Mouse (Mus musculus) brain, embryonic 14.5 days (tissue): ENCODE results near the gene Nme7. TPM values are rescaled to one million over a fixed set of nuclear protein-coding genes. Genes with fewer than 3 reads are reported as not detected.

ENCODE experiments used
- DNase-seq: peaks from one replicate; pipeline ENCODE4 v3.0.0-alpha.2; 2011; ENCODE audit warnings: low read depth
- CTCF ChIP-seq: fragments of 200-500 bp; IDR thresholded peaks from 2 replicates; pipeline ENCODE4 v1.5.1; 2012; ENCODE audit warnings: inconsistent platforms, mild to moderate bottlenecking, moderate library complexity, borderline replicate concordance; ENCODE audit not compliant: insufficient read depth, insufficient read length; ENCODE audit errors: extremely low read depth
- POLR2A ChIP-seq: fragments of 200-500 bp; IDR thresholded peaks from 2 replicates; pipeline ENCODE4 v1.6.1; 2012; ENCODE audit warnings: mild to moderate bottlenecking, inconsistent platforms, borderline replicate concordance; ENCODE audit not compliant: poor library complexity, insufficient read depth, insufficient read length, severe bottlenecking; ENCODE audit errors: extremely low read depth
- polyA plus RNA-seq: library from polyadenylated mRNA; depleted of rRNA; stranded (reverse); fragments of >200 nt; gene quantifications from 2 replicates; pipeline ENCODE4 v1.2.3, GENCODE M21; 2012

Nme7 gene
- polyA plus RNA-seq, 1 experiment, result 19.2 TPM

DNA sequence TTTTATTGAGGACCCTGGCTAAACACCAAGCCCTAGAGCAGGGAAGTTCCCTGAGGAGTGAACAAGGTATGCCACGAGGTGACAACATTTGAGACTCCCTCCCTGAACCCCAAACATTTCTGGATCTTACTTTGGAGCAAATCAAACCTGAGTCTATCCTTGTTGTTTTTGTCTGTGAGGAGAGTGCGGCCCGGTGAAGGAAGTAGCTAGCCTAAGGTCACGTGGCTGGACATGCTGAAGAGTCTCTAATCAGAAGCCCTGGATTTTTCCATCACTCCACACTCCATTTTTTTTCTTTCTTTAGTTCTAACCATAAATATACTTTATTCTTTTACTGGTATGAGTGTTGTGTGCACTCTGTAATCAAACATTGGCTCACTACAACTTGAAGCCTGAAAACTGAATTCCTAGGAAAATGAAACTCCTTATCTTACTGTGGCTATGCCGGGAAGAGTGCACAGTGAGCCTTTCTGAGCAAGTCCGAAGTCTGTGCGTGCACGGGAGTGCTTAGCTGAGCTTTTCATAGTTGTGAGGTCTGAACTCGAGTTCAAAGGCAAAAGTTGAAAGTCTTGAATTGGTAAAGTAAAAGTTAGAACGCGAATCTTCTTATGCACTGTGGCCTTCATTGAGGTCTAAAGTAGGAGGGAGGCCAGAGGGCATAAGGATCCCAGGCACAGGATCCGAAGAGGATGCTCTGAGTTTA is 112.9 kb downstream of the Nme7 start:
- DNase-seq, result no peak
- TF ChIP-seq CTCF (no peak), POLR2A (no peak)

GRCm38 (mm10) chr1:164417604-164418003 is 113.7 kb downstream of the Nme7 start:
- TF ChIP-seq CTCF (no peak), POLR2A (no peak)
- no peak for DNase-seq

- TF ChIP-seq CTCF (no peak), POLR2A (no peak)
- no peak for DNase-seq
These were observed 114.4 kb downstream of the Nme7 start for GRCm38 (mm10) chr1:164418320-164418719.

GRCm38 (mm10) chr1:164419401-164419800 is 115.5 kb downstream of the Nme7 start:
- DNase-seq, result no peak
- TF ChIP-seq POLR2A (no peak), CTCF (no peak)

DNA sequence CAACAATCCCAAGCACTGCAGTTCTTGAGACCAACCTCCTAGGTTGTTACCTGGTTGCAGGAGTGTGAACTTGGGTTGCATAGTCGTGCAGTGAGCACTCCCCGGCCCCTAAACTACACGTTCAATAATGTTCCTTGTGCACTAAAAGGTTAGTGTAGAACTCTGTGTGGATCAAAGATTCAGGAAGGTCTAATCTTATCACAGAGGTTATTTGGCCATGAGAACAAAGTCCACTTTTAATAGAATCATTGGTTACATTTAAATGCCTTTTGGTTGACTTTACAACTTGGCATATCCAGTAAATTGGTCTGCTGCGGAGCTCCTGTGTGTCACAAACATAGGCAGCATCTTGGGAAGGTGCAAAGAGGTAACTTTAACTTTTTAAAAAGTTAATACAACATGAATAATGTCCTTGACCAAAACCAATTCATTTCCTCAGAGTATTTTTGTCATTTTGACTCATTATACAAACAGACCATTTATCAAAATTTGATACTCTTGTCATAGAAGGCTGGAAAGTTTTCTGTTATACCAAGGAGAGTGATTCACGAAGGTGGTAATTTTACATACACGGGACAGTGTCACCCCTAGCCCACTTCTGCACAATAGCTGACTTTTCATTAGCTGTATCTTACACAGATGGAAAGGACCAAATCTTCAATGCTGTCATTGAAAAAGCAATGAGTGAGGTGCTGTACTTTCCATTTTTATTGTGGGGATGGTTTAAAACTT is 116.9 kb downstream of the Nme7 start:
- DNase-seq, result no peak
- TF ChIP-seq POLR2A (no peak), CTCF (no peak)

DNA sequence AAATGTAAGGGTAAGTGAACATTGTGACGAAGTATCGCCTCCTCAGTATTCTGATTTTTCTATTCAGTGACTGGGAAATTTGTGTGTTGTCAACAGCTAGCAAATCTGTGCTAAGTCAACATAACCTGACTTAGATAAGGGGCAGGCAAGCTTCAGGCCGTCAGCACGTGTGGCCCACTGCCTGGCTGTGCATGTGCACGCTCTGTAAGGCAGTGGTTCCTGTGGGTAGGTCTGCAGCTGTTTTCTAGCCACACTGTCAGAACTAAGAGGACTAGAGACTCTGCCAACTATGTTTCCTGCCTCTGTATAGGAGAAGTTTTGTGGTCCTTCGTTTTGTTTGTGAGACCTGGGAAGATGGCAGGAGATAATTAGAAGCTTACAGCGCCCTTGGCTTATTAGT is 122.3 kb downstream of the Nme7 start:
- TF ChIP-seq POLR2A (no peak), CTCF (no peak)
- no peak for DNase-seq

- DNase-seq, result no peak
- TF ChIP-seq POLR2A, result no peak
- TF ChIP-seq CTCF, result no peak
These were observed 123.9 kb downstream of the Nme7 start for GRCm38 (mm10) chr1:164427777-164428176.

DNA sequence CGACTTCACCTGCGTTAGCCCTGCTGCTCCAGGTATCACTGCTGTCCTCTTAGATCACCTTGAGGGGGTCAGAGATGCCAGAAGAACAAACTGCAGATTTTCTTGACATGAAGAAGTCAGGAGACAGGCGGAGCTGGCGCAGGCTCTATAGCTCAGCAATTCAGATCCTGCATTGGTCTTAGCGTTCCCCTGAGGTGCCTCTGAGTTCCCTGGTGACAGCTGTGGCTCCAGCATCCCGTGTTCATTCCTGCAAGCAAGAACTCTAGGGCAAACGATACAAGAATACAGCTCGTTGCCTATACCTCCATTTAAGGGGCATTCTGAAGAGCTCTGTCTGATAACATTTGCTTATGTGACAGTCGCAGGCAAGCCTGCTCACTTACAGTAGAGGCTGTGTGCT is 124.7 kb downstream of the Nme7 start:
- TF ChIP-seq CTCF, result no peak
- TF ChIP-seq POLR2A, result no peak

GRCm38 (mm10) chr1:164432649-164433048 is 128.7 kb downstream of the Nme7 start:
- no peak for DNase-seq
- TF ChIP-seq CTCF (no peak), POLR2A (no peak)

More for the DNA sequence above, 124.7 kb downstream of the Nme7 start:
- no peak for DNase-seq

DNA sequence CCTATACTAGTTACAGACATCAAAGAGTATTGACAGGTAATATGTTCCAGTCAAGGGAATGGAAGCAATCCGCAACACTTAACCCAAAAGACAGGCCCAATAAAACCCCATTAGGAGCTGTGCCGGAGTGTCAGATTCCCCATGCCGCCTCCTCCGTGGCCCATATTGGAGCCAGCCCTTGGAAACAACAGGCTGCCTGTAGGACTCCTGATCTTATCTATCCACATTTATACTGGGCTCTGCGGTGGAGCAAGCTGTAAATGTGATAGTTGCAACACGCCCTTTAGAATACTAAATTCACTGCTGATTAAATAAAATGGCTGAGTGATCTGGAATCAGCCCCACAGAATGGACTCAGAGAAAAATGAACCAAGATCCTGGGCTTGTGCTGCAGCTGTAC is 130.1 kb downstream of the Nme7 start:
- no peak for DNase-seq
- TF ChIP-seq POLR2A, result no peak
- no peak for TF ChIP-seq CTCF

GRCm38 (mm10) chr1:164436749-164437148 is 132.8 kb downstream of the Nme7 start:
- no peak for TF ChIP-seq CTCF
- TF ChIP-seq POLR2A, result no peak
- DNase-seq, result no peak

GRCm38 (mm10) chr1:164440230-164440629 is 136.3 kb downstream of the Nme7 start:
- TF ChIP-seq CTCF (no peak), POLR2A (no peak)
- no peak for DNase-seq
